Mouse (Mus musculus) retina, adult 2 months (tissue): ENCODE measurements around the gene Phxr2.

Experiments used
- DNase-seq: peaks from one replicate; pipeline ENCODE4 v3.0.0-alpha.2; 2012; ENCODE audit warnings: low read depth, low spot score

Phxr2 gene

DNA sequence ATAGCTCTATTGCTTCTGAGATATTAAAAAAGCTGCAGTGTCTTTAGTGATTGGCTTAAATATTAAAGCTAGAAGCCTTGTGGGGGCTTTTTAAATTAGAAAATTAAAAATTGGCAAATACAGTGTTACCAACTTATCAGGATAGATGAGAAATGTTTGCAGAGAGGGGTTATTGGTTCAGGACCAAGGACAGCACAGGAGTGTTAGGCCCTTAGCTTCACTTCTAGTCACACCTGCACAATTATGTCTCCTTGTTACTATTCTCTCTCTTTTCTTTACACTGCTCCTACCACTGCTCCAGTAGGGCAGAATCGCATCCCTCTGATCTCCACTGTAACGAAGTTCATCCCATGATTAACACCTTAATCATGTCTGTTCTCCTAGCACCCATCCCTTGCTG, 31.0 kb downstream of the Phxr2 start:
- no peak for DNase-seq

DNA sequence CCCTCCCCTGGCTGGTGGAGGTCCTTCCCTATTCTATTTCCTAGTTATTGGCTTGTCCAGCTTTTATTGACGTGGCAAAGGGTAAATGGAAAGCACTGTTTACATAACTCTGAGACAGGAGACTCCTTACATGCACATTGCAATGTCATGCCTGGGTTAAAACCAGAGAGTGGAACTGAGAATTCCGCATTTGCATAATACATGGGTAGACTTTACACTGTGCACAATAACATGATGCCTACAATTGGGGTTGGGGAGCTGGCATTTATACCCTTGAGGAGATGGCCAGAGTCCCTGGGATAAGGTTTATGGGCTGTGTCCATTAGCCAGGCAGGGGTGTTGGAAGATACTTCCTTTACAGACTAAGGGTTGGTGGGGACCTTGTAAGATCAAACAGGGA, 32.8 kb downstream of the Phxr2 start:
- DNase-seq: no peak

DNA sequence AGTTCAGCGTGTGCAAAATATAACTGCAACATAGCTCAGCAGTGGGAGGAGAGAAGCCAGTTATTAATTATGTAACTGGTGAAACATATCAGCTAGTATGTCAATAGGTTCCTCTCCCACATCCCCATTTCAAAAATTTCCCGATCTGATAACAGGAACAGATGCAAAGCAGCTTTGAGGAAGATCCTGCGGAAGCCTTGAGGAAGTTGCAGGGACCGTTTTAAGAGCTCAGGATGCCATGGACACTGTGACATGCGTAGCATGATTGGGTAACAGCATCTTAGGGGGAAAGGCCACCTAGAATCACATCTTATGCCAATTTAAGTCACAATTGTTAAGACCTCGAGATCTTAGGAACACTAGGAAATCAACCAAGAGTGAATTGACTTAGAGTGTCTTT, 36.2 kb downstream of the Phxr2 start:
- DNase-seq: no peak

DNA sequence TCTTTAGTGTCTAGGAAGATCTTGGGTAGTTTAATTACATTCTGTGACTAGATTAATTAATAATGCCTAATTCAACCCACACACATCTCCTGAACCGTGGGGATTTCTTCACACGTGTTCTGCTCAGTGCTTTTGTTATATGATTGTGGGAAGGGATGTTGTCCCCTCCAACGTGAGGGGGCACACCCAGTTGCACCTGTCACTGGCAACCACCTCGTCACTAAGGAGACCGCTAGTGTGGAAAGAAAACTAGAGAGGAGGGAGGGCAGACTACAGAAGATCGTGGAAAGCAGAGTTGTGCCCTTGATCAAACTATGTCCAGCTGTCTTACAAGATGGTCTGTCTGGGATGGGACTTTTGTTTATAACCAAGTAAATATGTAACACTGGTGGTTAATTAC, 40.1 kb downstream of the Phxr2 start:
- no peak for DNase-seq

DNA sequence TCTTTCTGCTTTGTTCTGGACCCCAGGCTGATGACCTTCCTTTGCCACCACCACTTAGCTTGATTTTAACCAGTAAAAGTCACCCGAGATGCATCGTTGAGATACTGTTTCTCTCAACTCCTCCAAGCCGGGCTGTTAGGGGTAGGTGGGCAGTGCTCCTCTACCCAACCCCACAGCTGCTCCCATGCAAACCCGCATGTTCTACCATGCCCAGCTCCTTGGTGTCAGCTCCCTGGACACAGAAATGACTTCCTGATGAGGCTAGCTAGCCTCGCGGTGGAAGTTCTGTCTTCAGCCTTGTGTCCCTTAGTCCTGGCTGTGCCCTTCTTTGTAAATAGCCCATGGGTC, 40.9 kb downstream of the Phxr2 start:
- no peak for DNase-seq

DNA sequence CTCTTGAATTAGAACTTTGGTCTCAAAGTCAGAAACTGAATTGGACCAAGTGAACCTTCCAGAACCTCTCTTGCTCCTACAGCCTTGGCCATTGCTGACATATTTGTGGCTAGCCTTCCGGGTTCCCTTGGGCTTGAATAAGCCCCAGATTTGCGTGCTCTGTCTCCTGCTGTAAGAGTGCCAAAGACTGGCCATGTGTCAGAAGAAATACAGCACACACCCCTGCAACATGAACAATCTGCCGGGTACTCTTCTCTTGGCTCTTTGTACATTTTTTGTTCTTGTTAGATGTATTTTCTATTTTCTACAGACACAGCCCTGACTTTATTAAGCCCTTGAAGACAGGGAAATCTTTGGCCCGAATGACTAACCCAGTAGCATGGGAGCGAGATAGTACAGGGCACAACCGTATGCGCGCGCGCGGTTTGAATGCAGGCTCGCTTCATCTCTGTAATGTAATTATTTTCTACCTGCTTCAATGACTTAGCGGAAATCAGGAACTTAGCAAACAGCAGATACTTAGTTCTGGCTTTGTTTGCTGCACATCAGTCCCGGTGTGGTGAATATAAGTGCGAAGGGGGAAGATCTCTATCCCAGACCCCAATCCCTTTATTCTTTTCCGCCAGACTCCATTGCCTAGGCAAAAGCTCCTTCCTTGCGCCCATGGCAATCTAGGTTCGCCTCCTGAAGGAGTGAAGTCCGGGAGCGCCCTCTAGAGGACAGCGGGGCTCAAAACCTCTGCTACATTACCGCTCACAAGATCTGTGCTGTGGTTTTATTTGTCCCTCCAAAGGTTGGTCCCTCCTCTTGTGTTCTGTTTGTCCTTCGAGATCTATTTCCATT, 41.5 kb downstream of the Phxr2 start:
- DNase-seq: peak; percentile 71

DNA sequence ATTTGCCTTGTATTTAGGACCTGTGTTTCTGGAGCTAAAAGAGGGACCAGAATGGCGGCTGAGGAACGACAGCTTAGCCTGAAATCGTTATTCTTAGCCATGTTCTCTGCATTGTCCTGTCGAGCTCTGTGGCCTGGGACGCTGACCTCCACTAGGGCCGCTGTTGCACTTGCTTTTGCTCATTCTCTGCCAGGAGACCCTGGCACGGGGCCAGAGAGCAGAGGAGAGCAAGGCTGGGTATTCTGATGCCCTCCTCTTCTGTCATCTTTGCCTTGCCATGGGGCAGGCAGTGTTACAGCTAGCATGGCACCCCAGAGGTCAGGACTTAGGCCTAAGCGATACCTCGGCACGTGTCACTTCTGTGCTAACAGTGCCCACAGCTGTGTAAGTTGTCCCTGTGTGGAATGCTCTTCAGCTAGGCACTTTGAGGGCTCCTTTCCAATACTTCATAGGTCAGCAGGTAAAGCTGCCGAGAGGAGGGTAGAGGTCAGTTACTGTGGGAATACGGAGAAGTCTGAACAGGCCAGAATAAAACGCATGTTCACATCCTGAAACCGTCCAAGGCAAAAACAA, 42.6 kb downstream of the Phxr2 start:
- no peak for DNase-seq

DNA sequence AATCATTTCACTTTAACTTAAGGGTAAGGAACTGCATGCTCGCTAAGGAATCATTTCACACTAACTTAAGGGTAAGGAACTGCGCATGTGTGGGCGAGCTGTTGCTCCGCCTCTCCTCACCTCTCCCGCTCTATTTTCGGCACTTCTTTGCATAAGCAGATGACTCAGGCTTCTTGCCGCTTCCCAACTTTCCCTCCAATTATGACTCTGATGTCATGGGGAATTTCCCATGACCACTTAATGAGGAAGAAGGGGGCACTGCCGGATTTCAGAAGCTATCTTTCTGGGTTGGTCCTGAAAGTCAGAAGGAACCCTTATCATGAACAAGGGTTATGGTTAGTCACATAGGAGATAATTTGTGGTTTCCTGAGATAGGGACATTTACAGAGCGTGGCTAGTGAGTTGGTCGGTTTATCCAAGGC, 44.5 kb downstream of the Phxr2 start:
- no peak for DNase-seq

DNA sequence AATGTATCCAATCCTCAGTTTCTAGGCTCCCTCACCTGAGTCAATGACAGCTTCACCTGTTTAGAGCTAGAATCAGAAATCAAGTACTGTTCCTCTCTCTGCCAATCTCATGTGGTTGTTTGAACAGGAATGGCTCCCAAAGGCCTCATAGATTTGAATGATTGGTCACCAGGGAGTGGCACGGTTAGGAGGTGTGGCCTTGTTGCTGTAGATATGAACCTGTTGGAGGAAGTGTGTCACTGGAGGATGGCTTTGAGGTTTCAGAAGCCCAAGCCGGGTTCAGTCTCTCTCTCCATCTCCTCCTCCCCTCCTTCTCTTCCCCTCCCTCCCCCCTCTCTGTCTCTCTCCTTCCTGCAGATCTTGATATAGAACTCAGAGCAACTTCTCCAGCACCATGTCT, 47.5 kb downstream of the Phxr2 start:
- no peak for DNase-seq

DNA sequence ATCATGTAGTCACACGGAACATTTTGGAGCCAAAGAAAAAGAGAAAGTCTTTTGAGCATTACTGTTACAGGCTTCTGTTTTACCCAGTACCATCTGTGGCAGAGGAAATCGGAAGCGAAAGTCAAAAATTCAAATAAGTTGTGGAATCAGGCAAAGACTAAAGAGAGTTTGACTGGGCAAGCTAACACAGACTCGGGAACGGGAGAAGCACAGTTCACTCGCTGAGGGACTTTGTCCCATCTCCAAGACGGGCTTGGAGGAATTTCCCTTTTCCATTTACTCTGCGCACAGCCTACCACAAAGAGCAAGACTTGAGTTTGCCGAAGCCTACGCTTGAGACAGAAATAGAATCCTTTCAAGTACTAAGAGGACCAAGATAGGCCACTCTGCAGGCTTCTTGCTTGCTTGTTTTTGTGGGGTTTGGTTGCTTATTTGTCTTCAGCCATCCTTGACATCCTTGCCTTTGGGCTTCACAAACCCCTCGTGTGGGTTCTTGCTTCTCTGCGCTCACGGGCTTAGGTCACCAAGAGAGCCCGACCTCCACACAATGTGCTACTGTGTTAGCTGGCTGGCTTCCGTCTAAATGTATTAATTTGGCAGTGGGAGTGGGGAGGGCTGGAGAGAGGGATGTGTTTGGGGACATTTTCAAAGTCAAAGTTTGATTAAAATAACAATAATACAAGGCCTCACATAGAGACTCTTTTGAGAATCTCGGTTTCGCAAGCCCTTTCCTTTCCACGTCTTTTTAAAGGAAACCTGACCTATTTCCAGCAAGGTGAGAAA, 49.8 kb downstream of the Phxr2 start:
- DNase-seq: no peak
